Mouse (Mus musculus): ENCODE results near the gene Dusp9. TPM values are rescaled to one million over a fixed set of nuclear protein-coding genes. Genes with fewer than 3 reads are reported as not detected.

Dusp9 gene
- 113 and 153 TPM in 2 replicates for polyA plus RNA-seq (2016; fragmentation: Nextera tagmentation; extraction: Ambion mirVana)

DNA sequence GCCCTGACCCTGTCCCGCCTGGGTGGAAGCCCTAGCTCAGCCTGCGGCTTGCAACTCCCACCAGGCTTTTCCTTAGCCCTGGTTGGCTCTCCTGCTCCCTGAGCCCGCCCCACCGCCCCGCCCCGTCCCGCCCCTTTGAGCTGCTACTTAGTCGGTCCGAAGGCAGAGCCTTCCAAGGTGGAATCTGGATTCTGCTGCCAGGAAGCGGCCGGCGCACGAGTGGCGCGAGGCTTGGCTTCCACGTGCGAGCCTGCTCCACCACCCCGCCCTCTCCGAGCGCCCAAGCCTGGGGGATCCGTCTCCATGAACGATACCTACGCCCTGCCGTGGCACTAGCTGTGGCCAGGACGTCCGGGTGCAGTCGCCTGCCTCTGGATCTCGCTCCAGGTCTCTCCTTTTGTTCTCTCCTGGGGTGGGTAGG, at the start of gene Dusp9:
Gene Dusp9, plus strand, starts transcription at position 165 of the 421 bp plus-strand sequence.
- Histone ChIP-seq H3K4me3 (peak within 1 kb of the TSS; percentile 55), H3K4me1 (peaks cover 30% of the 10 kb centered on the region), H3K27me3 (ENCODE audit: low read depth, poor library complexity, severe bottlenecking) (peaks cover 99% of the 10 kb centered on the region), H3K27ac (peak within 1 kb of the TSS; percentile 88), H3K36me3 (peaks cover 25% of the 10 kb centered on the region), H3K9me3 (replicated peaks) (no peaks in the 10 kb centered on the region)
- 11% methylated on average over 27 of the region's 28 CpGs for WGBS
- peak; percentile 73 for DNase-seq (ENCODE audit: low spot score)

DNA sequence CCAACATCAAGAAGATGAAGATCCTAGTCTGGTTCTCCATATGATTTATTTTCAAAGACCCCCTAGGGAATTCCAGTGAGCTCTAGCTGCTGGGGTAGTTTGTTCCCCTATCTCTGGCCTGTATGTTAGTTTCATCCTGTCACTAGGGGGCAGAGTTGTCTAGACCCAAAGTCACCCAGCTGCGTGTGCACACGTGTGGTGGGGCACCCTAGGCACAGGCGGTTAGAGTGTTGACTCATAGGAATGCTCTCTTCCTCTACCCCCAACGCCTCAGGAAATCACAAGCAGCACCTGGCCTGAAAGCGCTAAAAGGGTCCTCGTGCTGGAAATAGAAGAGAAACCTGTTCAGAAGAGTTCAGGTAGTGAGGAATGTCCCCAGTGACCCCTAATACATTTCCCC, 46.0 kb upstream of the Dusp9 start:
- Histone ChIP-seq H3K36me3 (no peaks in the 10 kb centered on the region), H3K4me1 (peaks cover 14% of the 10 kb centered on the region), H3K4me3 (no peak overlapping the region), H3K27ac (no peak overlapping the region), H3K9me3 (replicated peaks) (no peaks in the 10 kb centered on the region), H3K27me3 (ENCODE audit: low read depth, poor library complexity, severe bottlenecking) (peaks cover 74% of the 10 kb centered on the region)
- peak; percentile 31 for DNase-seq (ENCODE audit: low spot score)
- 26% methylated on average over 6 of the region's 6 CpGs for WGBS

DNA sequence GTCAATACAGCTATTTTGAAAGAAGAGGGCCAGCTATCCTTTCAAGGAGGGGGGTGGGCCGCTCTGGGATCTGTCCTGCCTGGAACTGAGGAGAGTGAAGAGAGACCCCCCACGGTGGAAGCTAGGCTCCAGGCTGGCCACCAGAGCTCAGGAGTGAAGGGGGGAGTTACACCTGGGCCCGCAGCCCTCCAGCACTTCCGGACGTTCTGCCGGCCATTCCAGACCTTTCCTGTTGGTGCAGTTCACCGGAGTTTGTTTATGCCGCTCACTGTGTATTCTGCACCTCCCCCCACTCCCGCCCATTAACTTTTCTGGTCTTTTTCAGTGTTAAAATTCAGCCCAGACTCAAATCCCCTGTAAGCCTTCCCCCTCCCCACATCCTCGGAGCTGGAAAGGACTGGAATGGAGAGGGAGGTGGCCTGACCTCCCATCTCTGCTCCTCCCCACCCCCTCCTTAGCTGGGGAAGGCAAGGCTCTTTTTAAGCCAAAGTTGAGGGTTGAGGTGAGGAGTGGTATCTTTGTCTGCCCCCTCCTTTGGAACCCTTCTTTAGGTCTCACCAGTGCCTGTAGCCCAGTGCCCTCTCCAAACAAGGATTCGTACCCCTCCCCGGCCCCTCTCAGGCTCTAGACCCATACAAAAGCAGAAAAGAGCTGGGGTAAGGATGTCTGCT, 44.6 kb upstream of the Dusp9 start:
- Histone ChIP-seq H3K27me3 (ENCODE audit: low read depth, poor library complexity, severe bottlenecking) (peaks cover 61% of the 10 kb centered on the region), H3K9me3 (replicated peaks) (no peaks in the 10 kb centered on the region), H3K27ac (peak overlapping the region; percentile 78), H3K36me3 (no peaks in the 10 kb centered on the region), H3K4me3 (no peak overlapping the region), H3K4me1 (peaks cover 14% of the 10 kb centered on the region)
- 23% methylated on average over 12 of the region's 12 CpGs for WGBS
- DNase-seq (ENCODE audit: low spot score): peak; percentile 33

DNA sequence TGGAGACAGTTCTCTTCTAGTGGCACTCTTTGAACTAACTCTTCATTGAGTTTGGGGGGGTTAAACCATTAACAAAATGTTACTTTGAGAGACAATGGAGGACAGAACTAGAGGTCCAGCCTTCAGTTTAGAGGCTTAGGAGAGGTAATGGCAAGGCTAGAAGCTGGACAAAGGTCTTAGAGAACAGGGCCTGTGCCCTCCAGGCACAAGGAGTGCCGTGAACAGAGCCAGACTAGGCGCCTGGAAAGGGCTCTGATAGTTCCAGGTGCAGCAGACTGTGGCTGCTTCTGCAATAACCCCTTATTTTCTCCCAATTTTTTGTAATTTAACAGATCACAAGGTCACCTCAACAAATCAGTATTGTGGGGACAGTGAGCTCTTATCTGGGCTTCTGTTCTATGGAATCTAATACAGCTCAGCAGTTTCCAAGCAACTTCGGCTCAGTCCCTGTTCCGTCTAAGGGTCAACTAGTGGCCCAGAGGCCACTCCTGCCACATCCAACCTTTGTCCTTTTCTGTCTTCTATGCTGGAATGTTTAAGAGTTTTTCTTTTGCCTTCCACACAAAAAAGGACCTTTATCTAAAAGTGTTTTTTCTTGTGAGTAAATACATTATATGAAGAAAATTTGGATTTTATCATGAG, 43.8 kb upstream of the Dusp9 start:
- H3K4me1 ChIP-seq: peaks cover 14% of the 10 kb centered on the region
- peak overlapping the region; percentile 78 for H3K27ac ChIP-seq
- peaks cover 58% of the 10 kb centered on the region for H3K27me3 ChIP-seq (ENCODE audit: low read depth, poor library complexity, severe bottlenecking)
- H3K4me3 ChIP-seq: no peak overlapping the region
- 58% methylated on average over 4 of the region's 4 CpGs for WGBS
- DNase-seq (ENCODE audit: low spot score): no peak
- no peaks in the 10 kb centered on the region for H3K36me3 ChIP-seq
- H3K9me3 ChIP-seq (replicated peaks): no peaks in the 10 kb centered on the region

DNA sequence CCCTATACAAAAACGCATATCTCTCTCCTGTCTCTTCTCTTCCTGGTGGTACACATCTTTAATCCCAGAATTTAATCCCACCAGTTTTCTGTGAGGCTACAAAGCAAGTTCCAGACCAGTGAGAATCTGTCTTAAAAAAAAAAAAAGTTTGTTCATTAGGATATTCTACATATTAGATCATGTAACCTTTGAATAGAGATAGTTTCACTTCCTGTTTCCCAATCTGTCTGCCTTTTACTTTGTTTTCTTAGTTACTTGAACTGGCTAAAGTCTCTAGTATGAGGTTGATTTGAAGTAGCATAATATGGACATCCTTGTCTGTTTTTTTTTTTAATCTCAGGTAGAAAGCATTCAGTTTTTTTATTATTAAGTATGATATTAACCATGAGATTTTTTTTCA, 37.8 kb upstream of the Dusp9 start:
- WGBS: 69% methylated on average over 1 of the region's 1 CpGs
- Histone ChIP-seq H3K9me3 (replicated peaks) (no peaks in the 10 kb centered on the region), H3K27me3 (ENCODE audit: low read depth, poor library complexity, severe bottlenecking) (peaks cover 22% of the 10 kb centered on the region), H3K4me1 (no peaks in the 10 kb centered on the region), H3K4me3 (no peak overlapping the region), H3K27ac (no peak overlapping the region), H3K36me3 (no peaks in the 10 kb centered on the region)
- no peak for DNase-seq (ENCODE audit: low spot score)

DNA sequence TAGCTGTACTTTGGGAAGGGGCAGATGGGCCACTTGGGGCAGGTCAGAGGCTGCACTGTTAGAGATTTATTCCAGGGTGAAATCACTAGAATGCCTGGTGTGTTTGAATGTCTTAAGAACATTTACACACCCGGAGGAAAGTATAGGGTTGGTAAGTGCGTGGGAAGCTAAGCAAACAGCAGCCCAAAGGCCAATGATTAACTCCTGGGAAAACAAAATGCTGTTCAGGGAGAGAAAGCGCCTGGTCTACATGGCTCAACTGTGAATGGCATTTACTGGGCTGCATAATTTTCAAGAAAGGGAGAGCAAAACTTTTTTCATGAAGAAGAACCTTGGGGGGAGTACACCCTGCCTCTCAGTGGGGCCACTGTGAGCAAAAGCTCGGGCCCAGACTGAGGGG, 25.6 kb upstream of the Dusp9 start:
- H3K27me3 ChIP-seq (ENCODE audit: low read depth, poor library complexity, severe bottlenecking): peaks cover 82% of the 10 kb centered on the region
- WGBS: 69% methylated on average over 4 of the region's 4 CpGs
- no peak overlapping the region for H3K4me3 ChIP-seq
- H3K9me3 ChIP-seq (replicated peaks): no peaks in the 10 kb centered on the region
- no peak overlapping the region for H3K27ac ChIP-seq
- no peaks in the 10 kb centered on the region for H3K4me1 ChIP-seq
- no peak for DNase-seq (ENCODE audit: low spot score)
- no peaks in the 10 kb centered on the region for H3K36me3 ChIP-seq

DNA sequence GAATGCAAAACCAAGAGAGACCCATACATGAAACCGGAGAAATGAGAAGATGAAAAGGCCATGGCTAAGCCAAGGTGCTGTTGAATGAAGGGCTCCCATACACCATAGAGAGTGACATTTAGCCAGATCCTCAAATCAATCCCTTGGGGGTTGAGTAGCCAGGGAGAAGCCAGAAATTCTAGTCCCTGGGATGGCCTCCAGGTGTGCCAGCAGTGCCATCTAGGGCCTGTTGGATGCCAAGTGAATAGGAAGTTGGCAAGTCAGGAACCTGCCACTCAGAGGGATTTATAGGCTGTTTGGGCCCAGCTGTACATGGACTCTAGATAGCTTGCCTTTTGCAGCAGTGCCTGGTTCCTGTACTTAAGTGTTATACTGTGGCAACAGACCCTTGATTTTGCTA, 23.3 kb upstream of the Dusp9 start:
- DNase-seq (ENCODE audit: low spot score): no peak
- Histone ChIP-seq H3K27me3 (ENCODE audit: low read depth, poor library complexity, severe bottlenecking) (peaks cover 78% of the 10 kb centered on the region), H3K9me3 (replicated peaks) (no peaks in the 10 kb centered on the region), H3K4me3 (no peak overlapping the region), H3K27ac (no peak overlapping the region), H3K4me1 (no peaks in the 10 kb centered on the region), H3K36me3 (no peaks in the 10 kb centered on the region)
- WGBS: 85% methylated on average over 1 of the region's 1 CpGs

DNA sequence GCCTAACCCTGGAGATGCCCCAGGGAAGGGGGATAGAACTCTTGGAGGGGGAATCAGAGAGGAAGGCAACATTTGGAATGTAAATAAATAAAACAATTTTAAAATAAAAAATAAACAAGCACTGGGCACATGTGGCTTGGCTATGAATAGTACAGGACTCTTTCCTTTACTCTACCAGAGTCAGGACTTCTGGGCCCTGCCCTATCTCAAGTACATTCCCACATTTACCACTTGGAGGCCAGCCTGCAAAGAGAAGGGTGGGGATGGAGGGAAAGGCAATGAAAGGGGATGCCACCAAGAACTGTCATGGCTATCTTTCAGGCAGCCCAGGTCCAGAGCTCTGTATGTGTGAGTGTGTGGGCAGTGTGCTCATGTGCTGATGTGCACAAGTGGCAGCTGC, 19.8 kb upstream of the Dusp9 start:
- no peaks in the 10 kb centered on the region for H3K9me3 ChIP-seq (replicated peaks)
- H3K4me1 ChIP-seq: no peaks in the 10 kb centered on the region
- no peaks in the 10 kb centered on the region for H3K36me3 ChIP-seq
- H3K4me3 ChIP-seq: no peak overlapping the region
- DNase-seq (ENCODE audit: low spot score): no peak
- no peak overlapping the region for H3K27ac ChIP-seq
- peaks cover 71% of the 10 kb centered on the region for H3K27me3 ChIP-seq (ENCODE audit: low read depth, poor library complexity, severe bottlenecking)

DNA sequence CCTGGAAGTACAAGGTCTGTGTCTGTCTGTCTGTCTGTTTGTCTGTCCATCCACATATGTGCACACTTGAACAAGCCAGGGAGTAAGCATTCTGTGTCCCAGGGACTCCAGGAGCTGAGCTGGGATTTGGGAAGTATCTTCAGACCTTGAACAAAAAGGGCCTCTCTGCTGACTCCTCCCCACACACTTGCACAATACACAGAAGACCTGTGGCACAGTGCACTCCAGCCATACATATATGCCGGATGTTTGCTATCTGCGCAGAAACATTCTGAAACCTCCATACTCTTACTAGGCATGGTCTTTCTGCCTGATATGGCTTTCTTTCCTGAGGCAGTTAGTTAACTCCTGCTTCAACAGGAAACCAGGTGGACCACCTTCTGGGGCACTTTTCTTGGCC, 19.3 kb upstream of the Dusp9 start:
- no peak overlapping the region for H3K27ac ChIP-seq
- H3K9me3 ChIP-seq (replicated peaks): no peaks in the 10 kb centered on the region
- WGBS: 100% methylated on average over 2 of the region's 2 CpGs
- H3K27me3 ChIP-seq (ENCODE audit: low read depth, poor library complexity, severe bottlenecking): peaks cover 71% of the 10 kb centered on the region
- no peak for DNase-seq (ENCODE audit: low spot score)
- H3K4me3 ChIP-seq: no peak overlapping the region
- H3K4me1 ChIP-seq: no peaks in the 10 kb centered on the region
- H3K36me3 ChIP-seq: no peaks in the 10 kb centered on the region

DNA sequence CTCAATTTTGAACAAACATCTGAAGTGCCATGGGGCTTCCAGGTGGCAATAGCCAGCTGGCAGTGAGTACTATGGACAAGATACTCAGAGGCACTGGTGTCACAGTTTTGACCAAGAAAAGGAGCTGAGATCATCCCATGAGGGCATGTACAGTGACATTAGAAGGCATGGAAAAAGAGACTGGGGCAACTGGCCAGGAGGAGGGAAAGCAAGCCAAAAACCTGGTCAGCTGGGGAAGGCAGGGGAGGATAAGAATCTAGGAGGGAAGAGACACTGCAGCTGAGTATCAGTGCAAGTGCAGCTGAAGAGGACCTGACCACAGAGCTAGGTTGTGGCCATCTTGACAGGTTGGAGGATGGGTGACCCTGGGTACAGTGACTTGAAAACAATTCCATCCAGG, 12.2 kb upstream of the Dusp9 start:
- peaks cover 72% of the 10 kb centered on the region for H3K27me3 ChIP-seq (ENCODE audit: low read depth, poor library complexity, severe bottlenecking)

DNA sequence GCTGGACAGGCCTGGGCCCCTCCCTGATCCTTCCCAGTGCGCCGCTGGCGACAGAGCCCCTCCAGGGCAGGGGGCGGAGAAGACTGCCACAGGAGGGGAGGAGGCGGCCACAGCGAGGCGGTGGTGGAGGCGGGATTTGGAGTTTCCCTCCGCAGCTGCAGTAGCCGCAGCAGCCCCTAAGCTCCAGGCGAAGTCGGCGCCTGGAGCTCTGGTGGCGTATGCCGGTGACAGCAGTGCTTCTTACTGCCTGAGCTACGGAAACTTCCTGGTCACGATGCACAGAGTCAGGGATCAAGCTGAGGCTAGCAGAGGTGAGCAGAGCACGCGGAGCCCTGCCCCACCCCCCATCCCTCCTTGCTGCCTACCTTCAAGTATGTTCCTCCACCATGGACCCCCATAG, 3.8 kb upstream of the Dusp9 start:
- WGBS: 16% methylated on average over 14 of the region's 19 CpGs
- peak overlapping the region; percentile 36 for H3K4me3 ChIP-seq

More for the DNA sequence above, 12.2 kb upstream of the Dusp9 start:
- no peaks in the 10 kb centered on the region for H3K4me1 ChIP-seq
- no peaks in the 10 kb centered on the region for H3K9me3 ChIP-seq (replicated peaks)
- no peak overlapping the region for H3K4me3 ChIP-seq
- no peaks in the 10 kb centered on the region for H3K36me3 ChIP-seq
- no peak for DNase-seq (ENCODE audit: low spot score)
- no peak overlapping the region for H3K27ac ChIP-seq

DNA sequence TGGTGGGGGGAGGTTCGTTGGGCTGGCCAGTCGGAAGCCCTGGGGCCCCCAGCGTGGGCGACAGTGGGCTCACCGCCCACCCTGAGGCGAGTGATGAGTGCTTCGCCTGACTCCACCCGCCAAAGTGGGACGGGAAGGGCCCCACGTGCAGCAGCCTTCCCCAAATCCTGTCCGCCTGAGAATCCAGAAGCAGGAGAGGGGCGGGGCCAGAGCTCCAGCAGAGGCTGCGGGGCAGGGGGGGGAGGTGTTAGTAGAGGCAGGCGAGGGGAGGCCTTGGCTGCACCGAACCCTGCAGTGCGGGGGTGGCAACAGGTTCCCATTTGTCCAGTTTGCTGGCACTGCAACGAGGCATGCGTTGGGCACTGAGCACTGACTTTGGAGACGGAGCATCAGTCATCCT, 1.8 kb upstream of the Dusp9 start:
- Histone ChIP-seq H3K4me1 (peaks cover 30% of the 10 kb centered on the region), H3K9me3 (replicated peaks) (no peaks in the 10 kb centered on the region), H3K4me3 (peak overlapping the region; percentile 46), H3K36me3 (peaks cover 14% of the 10 kb centered on the region), H3K27me3 (ENCODE audit: low read depth, poor library complexity, severe bottlenecking) (peaks cover 100% of the 10 kb centered on the region), H3K27ac (peak overlapping the region; percentile 68)
- WGBS: 11% methylated on average over 19 of the region's 19 CpGs
- no peak for DNase-seq (ENCODE audit: low spot score)

More for the DNA sequence above, 3.8 kb upstream of the Dusp9 start:
- Histone ChIP-seq H3K36me3 (no peaks in the 10 kb centered on the region), H3K9me3 (replicated peaks) (no peaks in the 10 kb centered on the region), H3K27me3 (ENCODE audit: low read depth, poor library complexity, severe bottlenecking) (peaks cover 100% of the 10 kb centered on the region), H3K4me1 (peaks cover 23% of the 10 kb centered on the region), H3K27ac (no peak overlapping the region)
- peak; percentile 42 for DNase-seq (ENCODE audit: low spot score)

DNA sequence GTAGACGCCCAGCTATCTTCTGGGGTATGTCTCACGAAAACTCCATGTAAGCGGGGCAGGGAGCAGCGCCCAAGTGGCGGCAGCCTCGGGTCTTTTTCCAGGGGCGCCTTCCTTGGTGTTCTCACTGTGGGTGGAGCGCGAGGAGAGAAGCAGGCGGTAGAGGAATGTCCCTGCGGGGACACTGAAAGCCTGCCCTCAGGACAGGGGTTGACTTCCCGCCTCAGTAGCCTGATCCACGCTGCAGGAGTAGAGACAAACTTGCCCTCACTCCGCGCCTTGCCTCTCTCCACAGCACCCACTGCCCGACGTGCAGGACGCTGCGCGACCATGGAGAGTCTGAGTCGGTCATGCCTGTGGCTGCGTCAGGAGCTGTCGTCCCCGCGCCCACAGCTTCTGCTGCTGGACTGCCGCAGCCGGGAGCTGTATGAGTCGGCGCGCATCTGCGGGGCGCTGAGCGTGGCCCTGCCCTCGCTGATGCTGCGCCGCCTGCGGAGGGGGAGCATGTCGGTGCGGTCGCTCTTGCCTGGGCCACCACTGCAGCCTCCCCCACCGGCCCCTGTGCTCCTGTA, 766 bp downstream of the Dusp9 start:
- peak overlapping the region; percentile 55 for H3K4me3 ChIP-seq
- no peaks in the 10 kb centered on the region for H3K9me3 ChIP-seq (replicated peaks)
- peak; percentile 48 for DNase-seq (ENCODE audit: low spot score)
- WGBS: 6% methylated on average over 40 of the region's 41 CpGs
- H3K4me1 ChIP-seq: peaks cover 30% of the 10 kb centered on the region
- H3K27me3 ChIP-seq (ENCODE audit: low read depth, poor library complexity, severe bottlenecking): peaks cover 99% of the 10 kb centered on the region
- H3K27ac ChIP-seq: peak overlapping the region; percentile 88
- H3K36me3 ChIP-seq: peaks cover 25% of the 10 kb centered on the region

Data from limb, embryonic 10.5 days (tissue).